Mouse (Mus musculus): ENCODE results near the gene Ebf3.

The Ebf3 gene

DNA sequence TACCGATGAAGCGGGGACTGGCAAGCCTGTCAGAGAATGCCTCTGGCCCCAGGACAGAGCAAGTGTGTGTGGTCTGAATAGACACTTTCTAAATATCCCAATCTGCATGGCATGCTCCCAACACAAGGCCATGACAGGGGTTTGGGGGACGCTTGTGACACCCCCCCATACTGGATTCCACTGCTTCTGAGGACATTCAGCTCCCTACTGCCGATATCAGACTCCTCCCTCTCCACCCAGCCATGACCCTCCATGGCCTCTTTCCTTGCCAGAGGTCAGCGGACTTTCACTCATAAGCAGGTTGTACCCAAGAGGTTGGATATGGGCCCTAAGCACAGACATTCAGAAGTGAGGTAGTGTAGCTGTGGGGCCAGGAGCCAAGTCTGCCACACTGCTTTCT lies 36.5 kb downstream of the Ebf3 start:
- no peak for DNase-seq

DNA sequence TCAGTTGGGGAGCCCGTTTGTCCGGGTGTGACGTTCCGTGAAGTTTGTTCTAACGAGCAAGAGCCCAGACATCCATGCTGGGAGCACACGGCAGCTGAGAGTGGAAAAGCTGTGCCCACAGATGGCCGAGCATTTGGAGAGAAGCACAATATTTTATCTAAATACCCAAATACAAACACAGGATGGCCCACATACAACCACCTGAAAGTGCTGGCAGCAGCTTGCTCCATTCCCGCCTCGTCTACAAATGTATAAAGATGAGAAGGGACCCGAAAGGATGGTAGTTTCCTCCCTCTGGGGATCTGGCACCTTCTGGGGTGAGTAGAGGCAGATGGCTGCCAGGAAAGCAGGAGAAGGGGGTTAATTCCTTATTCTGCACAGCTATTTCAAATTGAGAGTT lies 42.0 kb downstream of the Ebf3 start:
- DNase-seq = peak; percentile 51

DNA sequence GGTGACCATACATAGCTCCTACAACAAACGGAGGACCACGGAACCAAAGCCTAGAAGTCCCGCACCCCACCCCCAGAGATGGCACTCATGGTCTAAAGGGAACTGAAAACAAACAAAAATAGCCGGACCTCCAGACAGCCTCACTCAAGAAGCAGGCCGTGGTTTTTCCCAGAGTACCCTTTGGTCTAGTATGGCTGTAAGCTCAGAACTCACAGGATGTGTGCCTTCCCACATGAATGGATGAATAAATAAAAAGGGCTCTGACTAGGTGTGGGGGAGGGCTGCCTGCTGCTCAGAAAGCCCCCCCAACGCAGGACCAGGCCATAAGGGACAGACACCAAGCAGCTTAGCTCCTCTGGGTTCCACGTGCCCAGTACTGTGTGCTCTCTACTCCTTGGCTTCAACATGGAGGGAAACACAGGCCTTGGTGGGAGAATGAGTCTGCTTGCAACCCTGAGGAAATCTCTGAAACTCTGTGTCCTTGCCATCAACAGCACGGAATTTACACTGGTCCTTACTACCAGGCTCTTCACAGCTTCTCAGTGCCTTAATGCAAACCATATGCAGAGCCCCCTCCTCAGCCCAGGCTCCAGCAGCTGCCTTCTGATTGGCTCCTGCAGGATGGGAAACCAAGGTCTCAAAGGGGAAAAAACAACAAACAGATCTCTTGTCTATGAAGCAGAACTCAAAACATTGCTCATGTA lies 45.6 kb downstream of the Ebf3 start:
- peak; percentile 61 for DNase-seq

DNA sequence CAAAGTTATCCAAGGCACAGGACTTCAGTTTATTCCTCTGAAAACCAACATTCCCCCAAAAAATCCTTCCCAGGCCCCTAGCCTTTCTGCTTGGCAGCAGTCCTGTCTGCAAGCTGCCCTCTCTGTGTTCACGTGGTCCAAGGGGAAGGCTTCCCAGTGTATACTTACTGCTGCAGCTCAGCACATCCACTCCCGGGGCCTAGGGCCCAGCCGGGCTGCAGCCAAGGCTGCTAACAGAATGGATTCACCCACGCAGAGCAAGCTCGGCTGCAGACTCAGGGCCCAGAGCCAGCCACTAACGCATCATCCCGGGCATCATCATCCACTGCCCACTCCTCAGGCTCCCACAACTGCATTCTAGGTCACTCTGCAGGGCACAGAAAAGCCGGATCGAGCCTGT lies 46.8 kb downstream of the Ebf3 start:
- peak; percentile 37 for DNase-seq

DNA sequence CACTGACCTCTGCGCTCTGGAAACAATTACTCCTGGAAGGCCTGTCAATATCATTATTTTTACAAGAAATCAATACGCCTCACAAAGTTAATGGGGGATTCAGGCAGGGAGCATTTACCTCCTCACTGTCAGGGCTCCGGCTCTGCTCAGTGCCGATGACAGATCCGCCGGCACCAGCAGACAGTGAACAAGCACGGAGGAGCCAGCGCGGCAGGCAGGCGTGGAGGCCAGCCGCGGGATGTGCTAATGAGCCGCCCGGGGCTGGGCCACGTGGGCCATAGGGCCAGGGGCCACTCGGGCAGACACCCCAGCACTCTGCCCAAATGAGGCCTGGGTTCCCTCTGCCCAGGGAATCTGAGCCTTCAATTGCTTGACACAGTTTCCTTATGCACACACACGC lies 47.7 kb downstream of the Ebf3 start:
- no peak for DNase-seq

DNA sequence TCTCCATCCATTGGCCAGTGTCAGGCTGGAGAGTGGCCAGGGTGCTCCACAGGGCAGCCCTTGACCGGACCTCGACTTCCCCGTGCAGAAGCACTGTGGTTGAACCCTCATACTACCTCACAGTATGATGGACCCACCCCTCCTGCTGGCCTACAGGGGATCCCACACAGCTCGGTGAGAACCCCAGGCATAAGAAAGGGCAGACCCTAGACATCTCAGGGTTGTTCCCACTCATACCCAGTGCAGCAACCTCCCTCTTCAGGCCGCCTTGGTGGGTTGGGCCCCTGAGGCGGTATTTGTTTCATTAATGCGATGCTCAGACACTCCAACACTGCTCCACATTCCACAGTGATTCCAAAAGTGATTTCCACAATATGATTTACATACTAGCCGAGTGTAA lies 51.9 kb downstream of the Ebf3 start:
- DNase-seq = no peak

DNA sequence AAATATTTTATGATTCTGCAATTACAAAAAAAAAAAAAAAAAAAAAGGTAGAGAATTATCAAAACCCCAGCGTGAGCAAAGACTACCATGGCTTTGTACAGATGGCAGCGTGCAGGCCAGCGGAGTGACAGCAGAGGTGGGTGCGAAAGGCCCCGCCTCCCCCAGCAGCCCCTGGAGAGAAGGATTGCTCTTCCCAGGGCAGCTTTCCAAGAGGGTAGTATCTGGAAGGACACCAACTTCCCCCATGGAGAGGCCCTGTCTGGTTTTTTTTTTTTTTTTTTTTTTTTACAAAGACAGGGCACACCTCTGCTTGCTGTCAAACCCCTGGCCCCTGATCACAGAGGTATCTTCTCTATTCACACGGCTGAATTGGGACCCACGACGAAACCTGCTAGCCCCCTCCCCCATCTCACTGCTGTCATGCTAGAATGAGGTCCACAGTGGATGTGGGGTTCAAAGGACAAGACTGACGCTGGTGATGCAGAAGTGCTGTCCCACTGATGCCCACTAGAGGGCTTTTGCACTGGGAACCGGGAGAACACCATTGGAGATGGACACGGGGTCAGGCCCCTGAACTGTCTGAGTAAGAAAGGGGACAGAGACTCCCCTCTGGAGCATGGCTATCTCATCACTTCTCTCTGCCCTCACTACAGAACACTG lies 67.9 kb downstream of the Ebf3 start:
- no peak for DNase-seq

DNA sequence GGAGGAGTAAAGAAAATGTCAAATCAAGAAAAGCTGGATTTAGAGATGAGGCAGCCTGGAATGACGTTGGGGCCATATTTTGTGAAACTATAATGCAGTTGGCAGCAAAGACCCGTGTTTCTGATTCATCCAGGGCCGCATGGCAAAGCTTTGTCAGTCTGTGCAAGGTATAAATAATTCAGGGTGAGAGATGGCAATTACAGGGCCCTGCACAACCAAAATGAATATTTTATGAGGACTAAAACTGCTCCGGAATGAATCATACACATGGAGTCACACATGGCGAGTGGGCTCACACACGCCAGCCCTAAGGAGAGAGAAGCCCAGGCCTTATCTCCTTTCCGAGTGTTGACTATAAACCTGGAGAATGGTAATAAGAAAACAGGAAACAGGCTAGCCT lies 69.4 kb downstream of the Ebf3 start:
- DNase-seq = peak; percentile 15

DNA sequence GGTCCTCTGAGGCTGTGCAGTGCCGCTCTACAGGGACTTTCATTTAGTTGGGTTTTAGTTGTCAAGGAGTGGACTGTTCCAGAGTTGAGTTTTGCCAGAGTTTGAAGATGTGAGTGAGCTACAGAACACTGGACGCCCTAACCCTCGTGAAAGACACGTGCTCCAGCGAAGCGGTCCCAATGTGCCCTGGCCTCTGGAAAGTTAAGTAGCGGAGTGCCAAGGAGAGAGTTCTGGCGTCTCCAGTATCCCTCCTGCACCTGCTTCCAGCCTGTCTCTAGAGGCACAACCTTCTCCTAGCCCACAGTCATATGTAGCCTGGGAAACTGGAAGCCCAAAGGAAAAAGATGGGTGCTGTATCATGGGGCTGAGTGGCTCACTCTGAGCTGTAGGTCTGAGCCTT lies 73.8 kb downstream of the Ebf3 start:
- no peak for DNase-seq

DNA sequence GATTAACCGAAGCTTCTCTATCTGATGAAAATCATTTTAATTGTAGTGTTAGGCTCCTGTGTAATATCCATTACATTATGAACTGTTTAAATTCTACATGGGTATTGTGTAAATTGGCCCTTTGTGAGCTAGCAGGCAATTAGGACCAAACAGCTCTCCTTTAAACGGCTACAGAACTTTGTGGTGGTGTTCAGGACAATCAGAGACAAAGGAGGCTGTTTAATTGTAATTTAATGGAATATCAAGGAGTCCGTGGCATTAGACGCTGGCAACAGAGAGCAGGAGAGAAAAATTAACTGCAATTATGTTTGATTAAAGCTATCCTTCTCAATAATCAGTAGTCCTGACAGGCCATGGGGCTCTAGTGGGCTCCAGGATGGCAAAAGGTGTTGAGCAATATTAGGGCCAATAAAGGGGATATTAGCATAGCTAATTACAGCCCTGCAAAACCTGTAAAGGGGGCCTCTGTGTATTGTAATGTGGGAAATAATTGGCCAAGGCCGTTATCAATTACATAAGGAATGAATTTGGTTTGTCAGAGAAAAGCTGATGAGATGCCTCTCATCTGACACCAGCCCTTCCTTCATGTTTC lies 74.6 kb downstream of the Ebf3 start:
- no peak for DNase-seq

DNA sequence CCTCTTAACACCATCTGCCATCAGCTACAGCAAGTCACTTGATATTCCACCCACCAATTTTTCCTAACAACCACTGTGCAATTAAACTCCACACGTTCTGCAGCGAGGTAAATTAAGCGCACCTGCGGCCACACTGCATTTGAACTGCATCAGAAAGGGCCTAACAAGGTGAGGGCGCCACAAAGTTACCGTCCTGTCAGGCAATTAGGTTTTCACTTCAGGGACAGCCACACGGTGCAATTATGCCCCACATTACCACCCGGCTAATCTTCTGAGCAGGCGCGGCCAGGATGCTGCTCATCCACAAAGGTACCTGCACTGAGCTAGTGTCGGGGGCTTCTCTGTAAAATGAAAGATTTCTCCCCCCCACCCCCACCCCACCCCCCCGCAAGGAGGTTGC lies 76.8 kb downstream of the Ebf3 start:
- no peak for DNase-seq

DNA sequence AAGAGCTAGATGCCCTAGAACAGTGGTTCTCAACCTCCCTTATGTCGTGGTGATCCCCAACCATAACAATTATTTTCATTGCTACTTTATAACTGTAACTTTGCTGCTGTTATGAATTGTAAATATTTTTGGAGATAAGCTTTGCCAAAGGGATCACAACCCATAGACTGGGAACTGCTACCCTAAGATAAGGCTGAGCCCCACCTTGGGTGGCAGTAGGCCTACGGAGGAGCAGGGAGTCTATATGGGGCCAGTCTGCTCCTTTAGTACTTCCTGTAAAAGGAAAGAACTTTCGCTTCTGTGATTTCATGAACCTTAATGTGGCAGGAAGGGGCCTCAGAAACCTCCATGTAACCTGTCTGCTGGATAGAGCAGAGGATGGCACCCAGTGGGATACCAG lies 90.4 kb downstream of the Ebf3 start:
- no peak for DNase-seq

DNA sequence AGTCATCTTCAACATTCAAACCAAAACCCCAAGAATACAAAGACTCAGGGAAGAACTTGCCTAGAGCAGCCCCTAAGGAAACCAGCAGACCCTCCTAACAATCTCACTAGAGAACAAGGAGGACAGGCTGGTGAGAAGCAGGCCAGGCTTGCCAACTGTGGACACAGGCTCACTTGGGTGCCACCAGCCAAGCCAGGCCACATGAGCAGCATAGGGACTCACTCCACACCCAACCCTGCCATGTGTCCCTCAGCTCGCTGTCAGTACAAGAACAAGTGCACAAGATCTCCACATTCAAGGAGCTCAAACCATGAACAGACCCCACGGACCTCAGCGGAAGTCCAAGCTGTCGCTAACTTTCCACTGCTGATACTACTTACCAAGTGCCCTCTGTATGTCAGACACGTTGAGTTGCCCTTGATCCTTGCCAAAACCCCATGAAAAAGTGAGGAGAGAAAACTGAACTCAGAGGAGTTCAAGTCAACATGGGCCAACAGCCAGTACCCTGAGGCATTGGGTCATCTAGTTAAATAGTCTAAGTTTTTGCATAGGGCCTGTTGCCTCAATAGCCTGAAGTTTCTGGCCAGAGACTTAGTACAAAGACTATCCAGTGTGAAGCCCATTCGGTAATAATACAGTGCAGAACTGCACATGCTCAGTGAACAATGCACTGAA lies 91.3 kb downstream of the Ebf3 start:
- DNase-seq = no peak

DNA sequence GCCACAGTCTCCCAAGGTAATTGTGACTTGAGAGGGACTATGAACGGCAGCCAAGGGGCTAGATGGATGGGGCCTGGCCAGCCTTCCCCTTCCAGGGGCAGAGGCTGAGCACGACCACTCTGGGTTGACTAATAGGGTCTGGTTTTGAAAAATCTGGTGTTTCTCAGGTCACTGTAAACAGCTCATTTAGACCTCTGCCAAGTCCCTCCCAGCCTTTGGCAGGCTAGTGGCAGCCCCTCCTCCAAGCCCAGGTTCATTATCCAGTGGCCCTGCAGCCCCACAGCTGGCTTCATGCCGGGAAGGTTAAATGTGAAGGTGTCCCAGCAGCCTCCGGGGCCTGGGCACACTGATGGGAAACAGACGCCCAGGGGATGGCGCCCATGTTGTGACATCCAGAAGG lies 92.6 kb downstream of the Ebf3 start:
- no peak for DNase-seq

DNA sequence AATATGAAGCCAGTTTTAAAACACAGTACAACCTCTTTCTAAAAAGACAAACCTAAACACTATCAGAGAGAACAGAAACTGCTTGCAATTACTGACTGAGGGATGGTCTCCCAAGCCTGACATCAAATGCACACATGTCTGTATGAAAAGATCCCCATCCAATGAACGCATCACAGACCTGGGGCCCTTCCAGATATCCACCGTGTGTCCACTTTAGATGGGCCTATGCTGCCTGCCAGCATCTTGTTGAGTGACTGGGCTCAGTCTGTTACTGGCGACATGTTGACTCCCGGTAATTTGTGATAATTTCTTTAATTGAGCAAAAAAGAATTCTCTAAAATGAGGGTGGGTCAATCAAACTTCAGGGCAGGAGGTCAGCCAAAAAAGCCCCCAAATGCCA lies 93.8 kb downstream of the Ebf3 start:
- no peak for DNase-seq

DNA sequence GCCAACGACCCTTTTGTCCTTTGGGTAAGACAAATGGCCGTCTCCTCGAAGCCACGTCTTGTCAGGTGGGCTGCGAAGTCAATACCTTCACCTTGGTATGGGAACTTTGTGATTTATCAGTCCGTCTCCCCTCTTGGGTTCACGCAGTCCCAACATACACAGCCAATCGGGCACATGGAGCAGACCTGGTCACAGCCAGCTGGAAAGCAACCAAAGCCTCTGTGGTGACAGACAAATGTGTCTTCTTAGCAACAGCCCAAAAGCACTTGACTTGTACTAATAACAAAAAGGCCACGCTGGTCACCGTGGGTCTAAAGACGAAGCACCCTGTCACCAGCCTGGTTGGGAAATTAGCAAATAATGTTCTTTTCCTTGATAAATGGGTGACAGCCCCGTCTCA lies 95.5 kb downstream of the Ebf3 start:
- no peak for DNase-seq

DNA sequence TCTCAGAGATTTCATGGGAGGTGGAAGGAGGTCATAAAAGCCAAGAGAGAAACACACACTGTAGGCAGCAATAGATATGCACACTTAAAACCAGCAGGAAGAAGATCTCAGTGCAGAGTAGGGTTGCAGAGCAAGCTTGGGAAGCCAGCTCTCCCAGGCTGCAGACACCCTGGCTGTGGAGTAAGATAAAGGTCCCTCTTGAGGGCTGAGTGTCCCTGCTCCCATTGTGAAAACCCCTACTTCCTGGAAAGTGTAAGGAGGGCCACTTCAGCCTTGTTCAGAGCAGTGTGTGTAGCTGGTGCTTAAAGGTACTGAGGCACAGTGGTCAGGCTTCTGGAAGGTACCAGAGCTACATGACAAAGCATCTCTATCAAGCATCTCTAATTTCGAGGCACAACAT lies 100.8 kb downstream of the Ebf3 start:
- no peak for DNase-seq

DNA sequence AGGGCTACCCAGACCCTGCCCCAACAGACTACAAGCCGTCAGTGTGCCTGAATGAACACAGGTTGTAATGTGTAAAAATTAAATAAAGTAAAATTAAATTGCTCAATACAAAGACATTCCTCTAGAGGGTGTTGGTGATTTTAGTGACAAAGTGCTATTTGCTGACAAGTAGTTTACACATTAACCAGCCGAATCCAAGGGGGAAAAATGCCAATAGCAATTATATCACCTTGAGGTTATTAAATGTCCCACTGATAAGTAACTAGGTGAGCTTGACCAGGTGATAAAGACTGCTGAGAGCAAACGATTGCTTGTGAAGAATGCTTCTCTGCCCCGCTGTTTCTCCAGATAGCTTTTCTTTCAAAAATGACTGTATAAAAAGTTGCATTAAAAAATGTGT lies 102.9 kb downstream of the Ebf3 start:
- no peak for DNase-seq

DNA sequence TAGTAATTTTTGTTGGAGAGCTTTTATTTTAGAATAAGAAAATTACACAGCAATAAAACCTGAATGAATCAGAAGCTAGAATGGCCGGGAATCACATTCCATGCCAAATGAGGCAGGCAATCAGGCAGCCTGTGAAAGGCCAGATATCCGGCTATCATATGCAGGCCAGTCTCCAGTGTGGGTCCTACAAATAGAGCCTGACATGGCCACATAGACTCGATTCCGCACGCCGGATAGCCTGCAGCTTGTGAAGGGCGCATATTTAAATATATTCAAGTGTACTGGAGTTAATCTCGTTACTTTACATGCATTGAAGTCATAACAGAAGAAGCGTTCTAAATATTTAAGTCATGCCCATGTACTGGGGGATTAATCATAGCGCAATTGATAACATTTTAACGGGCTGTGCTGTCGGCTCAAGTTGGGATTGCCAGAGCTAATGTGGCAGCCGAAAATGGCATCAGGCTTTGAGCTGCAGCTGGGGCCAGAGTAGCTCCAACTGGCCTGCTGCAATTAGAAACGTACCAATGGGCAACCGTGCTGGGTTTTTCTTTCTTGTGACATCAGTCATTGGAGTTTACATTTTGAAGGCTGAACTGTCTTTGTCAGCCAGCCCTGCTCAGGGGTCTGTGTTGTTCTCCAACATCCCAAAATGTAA lies 104.4 kb downstream of the Ebf3 start:
- DNase-seq = no peak

DNA sequence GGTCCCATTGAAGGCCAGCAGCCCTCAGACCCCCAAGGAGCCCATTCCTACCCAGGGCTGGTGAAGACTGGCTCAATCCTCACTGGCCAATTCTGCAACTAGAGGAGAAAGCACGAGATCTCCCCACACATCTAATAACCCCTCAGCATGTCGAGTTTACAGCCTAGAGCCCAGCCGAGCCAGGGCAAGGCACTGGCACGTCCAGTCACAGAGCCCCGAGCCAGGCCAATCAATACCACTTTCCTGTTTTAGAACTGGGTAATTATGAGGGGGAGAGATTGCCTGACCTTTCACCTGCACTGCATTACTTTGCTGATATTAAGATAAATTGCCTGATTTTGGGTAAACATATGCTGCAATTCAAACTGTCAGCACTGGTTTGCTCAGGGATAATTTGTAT lies 105.7 kb downstream of the Ebf3 start:
- no peak for DNase-seq

DNA sequence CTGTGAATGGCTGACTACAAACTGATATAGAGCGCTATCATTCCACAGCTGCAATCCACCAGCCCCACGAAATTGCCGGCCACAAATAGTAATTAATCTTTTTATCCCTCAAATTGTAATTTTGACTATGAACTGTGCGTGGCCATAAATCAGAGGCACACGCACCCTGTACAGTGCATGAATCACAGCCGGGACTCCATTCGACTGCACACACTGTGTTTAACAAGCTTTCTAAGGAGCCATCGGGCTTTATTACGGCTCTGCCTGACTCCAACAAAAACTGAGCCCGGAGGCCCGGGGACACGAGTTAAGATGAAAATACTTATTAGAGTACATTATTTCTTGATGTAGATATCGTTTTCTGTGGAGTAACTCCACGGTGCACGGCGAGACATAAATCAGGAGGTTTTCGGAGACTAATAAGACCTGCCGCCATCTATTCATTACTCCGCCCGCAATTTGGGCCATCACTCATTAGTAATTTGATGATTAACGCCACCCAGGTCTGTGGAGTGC lies 107.4 kb downstream of the Ebf3 start:
- DNase-seq = no peak

DNA sequence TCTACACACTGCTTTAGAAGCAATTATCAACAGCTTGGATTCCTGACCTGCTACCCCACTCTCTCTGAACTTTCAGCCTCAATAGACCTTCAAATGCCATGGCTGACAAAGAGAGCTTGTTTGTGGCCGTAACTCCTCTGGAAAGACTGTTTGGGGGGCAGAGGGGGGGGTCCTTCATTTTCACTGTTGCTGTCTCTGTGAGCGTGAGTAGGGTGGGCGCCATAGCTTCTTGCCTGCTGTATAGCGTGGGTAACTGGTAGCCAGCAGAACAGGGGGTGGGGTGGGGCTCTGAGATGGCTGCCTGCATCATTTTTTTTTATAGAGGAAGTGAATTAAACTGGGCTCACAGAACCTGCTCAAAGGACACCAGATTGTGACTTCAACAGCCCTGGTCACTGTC lies 114.7 kb downstream of the Ebf3 start:
- no peak for DNase-seq

DNA sequence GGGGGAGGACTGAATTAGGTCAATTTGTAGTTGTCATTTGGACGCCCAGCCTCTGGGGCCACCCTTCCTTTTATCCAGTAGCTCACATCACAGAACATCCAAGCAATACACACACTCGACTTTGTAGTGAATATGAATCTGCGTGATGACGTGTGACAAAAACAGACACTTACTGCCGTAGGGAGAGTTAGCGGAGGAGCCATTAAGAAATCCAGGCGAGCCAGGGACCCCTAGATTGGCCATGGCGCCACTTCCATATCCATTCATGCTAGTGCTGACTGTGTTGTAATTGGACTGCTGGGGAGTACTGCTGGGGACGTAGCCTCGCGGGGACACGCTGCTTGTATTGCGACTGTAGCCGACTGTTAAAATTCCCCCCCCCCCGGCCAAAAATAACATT lies 115.3 kb downstream of the Ebf3 start:
- DNase-seq = no peak
